Comparison of ENCODE assay signal across 8 mouse cellular contexts in genomic region chr9:13303976-13304375, GRCm38 (mm10). TPM values are rescaled to one million over a fixed set of nuclear protein-coding genes. Genes with fewer than 3 reads are reported as not detected.
DNase-seq lines count a peak whose midpoint lies in the region; ATAC-seq and TF ChIP-seq lines count a peak whose summit lies in the region.
"Had no signal": no experiment of that assay in that cellular context is flagged by ENCODE, and none has a peak within 500 bp of the region (broad histone marks: within the 10 kb centered on the region; RNA-seq: fewer than 3 reads in every experiment).

No protein-coding gene starts in this region.

- peak overlapping the region; percentile 53 for H3K9ac ChIP-seq in heart, embryonic 13.5 days
- no peak overlapping the region for H3K9ac ChIP-seq in liver, postnatal 0 days (replicated peaks)
- H3K9ac ChIP-seq: liver, embryonic 13.5 days had no signal

- no peak for TF ChIP-seq EP300 in liver, postnatal 0 days (IDR thresholded peaks at IDR 0.05; ENCODE audit: low read depth)

- H3K27me3 ChIP-seq in Patski = no peaks in the 10 kb centered on the region
- H3K27me3 ChIP-seq in heart, embryonic 13.5 days (replicated peaks) = no peaks in the 10 kb centered on the region
- H3K27me3 ChIP-seq in liver, postnatal 0 days (ENCODE audit: insufficient read depth, low read length) = no peaks in the 10 kb centered on the region

- in situ Hi-C loops in Patski (cut with MboI; ENCODE audit: low pct_unique_long_range_greater_than_20kb) = no loop called here

- H3K4me3 ChIP-seq in heart, embryonic 13.5 days = no peak overlapping the region
- H3K4me3 ChIP-seq in liver, postnatal 0 days (ENCODE audit: low read depth, low read length) = no peak overlapping the region
- H3K4me3 ChIP-seq: liver, embryonic 13.5 days had no signal

- POLR2A ChIA-PET in Patski (lab: Charles Lee) = interaction anchor here (1.3 kb wide), 1 partner anchor 9 kb away, joined by 4 read pairs; no protein-coding TSS in a partner anchor

- peak overlapping the region; percentile 42 for H3K4me2 ChIP-seq in heart, embryonic 13.5 days
- H3K4me2 ChIP-seq in liver, postnatal 0 days (ENCODE audit: low read depth, low read length) = no peak overlapping the region
- H3K4me2 ChIP-seq: liver, embryonic 13.5 days had no signal

- no peaks in the 10 kb centered on the region for H3K9me3 ChIP-seq in heart, embryonic 13.5 days
- H3K9me3 ChIP-seq in liver, postnatal 0 days (ENCODE audit: low read length) = no peaks in the 10 kb centered on the region
- H3K9me3 ChIP-seq: liver, embryonic 13.5 days had no signal

- peaks cover 89% of the 10 kb centered on the region for H3K4me1 ChIP-seq in heart, embryonic 13.5 days
- peaks cover 12% of the 10 kb centered on the region for H3K4me1 ChIP-seq in liver, postnatal 0 days (ENCODE audit: insufficient read depth)

- ATAC-seq in Patski = peak; percentile 63
- ATAC-seq in heart, embryonic 13.5 days (ENCODE audit: extremely low read depth, insufficient number of reproducible peaks, low FRiP score, low TSS enrichment) = no peak
- ATAC-seq in liver, postnatal 0 days = no peak
- ATAC-seq in neutrophil, adult 5-6 weeks (ENCODE audit: extremely low read depth, insufficient number of reproducible peaks, low FRiP score, poor library complexity, severe bottlenecking) = peak; percentile 37

- peak overlapping the region; percentile 72 for H3K27ac ChIP-seq in heart, embryonic 13.5 days (replicated peaks)
- H3K27ac ChIP-seq in liver, postnatal 0 days (ENCODE audit: low read depth) = peak overlapping the region; percentile 2; the same call in 1 of the 2 replicates
- H3K27ac ChIP-seq: liver, embryonic 13.5 days had no signal

- DNase-seq in CD4-positive helper T cell, adult 2 months (ENCODE audit: low read depth, low spot score) = peak; percentile 33
- no peak for DNase-seq in Patski (ENCODE audit: low read depth, low spot score)
- DNase-seq in liver, postnatal 0 days = no peak
- no peak for DNase-seq in frontal cortex, postnatal 25 days (ENCODE audit: low spot score in 2 of 2)
- no peak for DNase-seq in cerebellum, adult 9-11 months
- DNase-seq: liver, embryonic 13.5 days had no signal

- CTCF ChIA-PET in Patski (lab: Charles Lee) = interaction anchor here (1.2 to 1.9 kb wide), 5 partner anchors 10 to 138 kb away, joined by 3 to 5 read pairs (median 5); no protein-coding TSS in a partner anchor

- no peak for TF ChIP-seq CTCF in Patski (IDR thresholded peaks at IDR 0.05)
- TF ChIP-seq CTCF in liver, postnatal 0 days (IDR thresholded peaks at IDR 0.05; ENCODE audit: low read depth) = no peak

- WGBS in heart, embryonic 13.5 days = 53% methylated on average over 6 of the region's 6 CpGs
- 37% methylated on average over 6 of the region's 6 CpGs for WGBS in liver, postnatal 0 days (ENCODE audit: insufficient replicate concordance)

- H3K36me3 ChIP-seq in heart, embryonic 13.5 days = no peaks in the 10 kb centered on the region
- H3K36me3 ChIP-seq in liver, postnatal 0 days (replicated peaks; ENCODE audit: insufficient read depth, low read length) = no peaks in the 10 kb centered on the region
- H3K36me3 ChIP-seq: liver, embryonic 13.5 days had no signal

RNA-seq across cellular contexts. Expression of gene Maml2, which starts 6.2 kb away (rescaled TPM):
- polyA plus RNA-seq in Patski (2021) = 10.5 TPM
- polyA plus RNA-seq in heart, embryonic 13.5 days (2015; fragmentation: Nextera tagmentation; extraction: Ambion mirVana) = 9.5 and 9.8 TPM in 2 replicates
- 1.3 and 1.6 TPM in 2 replicates for polyA plus RNA-seq in liver, postnatal 0 days (2015; fragmentation: Nextera tagmentation; extraction: Ambion mirVana)
- total RNA-seq in neutrophil, adult 5-6 weeks (2017) = 16.0 and 17.7 TPM in 2 replicates

RNA-seq across cellular contexts. Expression of gene Ccdc82, which starts 57.2 kb away (rescaled TPM):
- polyA plus RNA-seq in Patski (2021) = 11.8 TPM
- polyA plus RNA-seq in heart, embryonic 13.5 days (2015; fragmentation: Nextera tagmentation; extraction: Ambion mirVana) = 6.3 and 7.0 TPM in 2 replicates
- polyA plus RNA-seq in liver, postnatal 0 days (2015; fragmentation: Nextera tagmentation; extraction: Ambion mirVana) = 3.8 and 4.7 TPM in 2 replicates
- 65.8 and 72.5 TPM in 2 replicates for total RNA-seq in neutrophil, adult 5-6 weeks (2017)

RNA-seq across cellular contexts. Expression of gene Jrkl, which starts 58.3 kb away (rescaled TPM):
- polyA plus RNA-seq in Patski (2021) = 8.8 TPM
- 7.8 and 8.2 TPM in 2 replicates for polyA plus RNA-seq in heart, embryonic 13.5 days (2015; fragmentation: Nextera tagmentation; extraction: Ambion mirVana)
- polyA plus RNA-seq in liver, postnatal 0 days (2015; fragmentation: Nextera tagmentation; extraction: Ambion mirVana) = 1.9 and 2.1 TPM in 2 replicates
- total RNA-seq in neutrophil, adult 5-6 weeks (2017) = 22.5 and 25.8 TPM in 2 replicates

Comparison
In these comparisons a context has a peak if more than half of its experiments do, and no peak if none do; other contexts are left out.
1. ATAC-seq: peak in Patski (single experiment) and neutrophil, adult 5-6 weeks (single experiment); none in heart, embryonic 13.5 days (single experiment) and liver, postnatal 0 days (single experiment).